Mouse (Mus musculus) gastrocnemius, postnatal 14 days (tissue): ENCODE measurements at regions not wholly inside any gene's neighbourhood (a gene's known extent, or its start where the extent isn't known, plus 50 kb on each side); places are given as distances from the start of the nearest gene placed in this dataset.

Source experiments
- DNase-seq: peaks from one replicate; pipeline ENCODE4 v3.0.0; 2021; ENCODE audit warnings: mixed read lengths
- intact Hi-C: fragments of 180-260 bp; cut with DNase I; formaldehyde crosslinking; loops from one replicate; pipeline ENCODE4 v1.15.1; 2025; ENCODE audit warnings: low total_unique reads

GRCm38 (mm10) chr9:46938628-46939027 lies 59.9 kb upstream of the Gm4791 start:
- intact Hi-C loops = no loop called here
- no peak for DNase-seq

- intact Hi-C loops = no loop called here
Observed at GRCm38 (mm10) chr9:46925641-46926040, 72.9 kb upstream of the Gm4791 start.

DNA sequence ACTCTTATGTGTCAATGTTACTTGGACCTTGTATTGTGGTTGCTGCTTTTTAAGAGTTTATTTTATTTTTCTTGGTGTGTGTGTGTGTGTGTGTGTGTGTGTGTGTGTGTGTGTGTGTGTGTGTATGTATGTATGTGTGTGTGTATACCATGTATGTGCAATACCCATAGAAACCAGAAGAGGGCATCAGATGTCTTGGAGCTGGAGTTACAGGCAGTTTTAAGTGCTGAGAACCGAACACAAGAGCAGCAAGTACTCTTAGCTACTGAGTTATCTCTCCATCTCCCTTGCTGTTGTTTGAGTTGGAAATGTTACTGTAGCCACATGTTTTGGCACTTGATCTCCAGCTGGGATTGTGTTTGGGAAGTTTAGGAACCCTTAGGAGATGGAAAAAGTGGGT lies 78.5 kb upstream of the Gm4791 start:
- intact Hi-C loops = no loop called here
- no peak for DNase-seq

More at GRCm38 (mm10) chr9:46925641-46926040, 72.9 kb upstream of the Gm4791 start:
- no peak for DNase-seq

DNA sequence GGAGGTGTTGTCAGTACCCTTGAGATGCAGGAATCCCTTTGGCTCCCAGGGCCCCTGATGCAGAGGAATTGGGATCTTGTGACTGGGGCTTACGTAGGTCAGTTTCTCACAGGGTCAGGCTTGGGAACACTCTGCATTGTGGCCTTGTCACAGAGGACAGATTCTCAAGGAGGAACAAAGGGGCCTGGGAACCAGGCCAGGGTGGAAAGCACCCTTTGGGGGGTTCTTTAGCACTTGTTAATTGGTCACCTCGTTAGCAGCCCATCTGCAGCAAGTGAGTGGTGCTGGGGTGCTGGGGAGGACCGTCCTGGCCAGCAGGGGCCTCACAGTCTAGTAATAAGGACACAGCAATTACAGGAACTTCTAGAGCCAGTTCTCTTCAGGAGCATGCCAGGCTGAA lies 85.3 kb upstream of the Gm4791 start:
- intact Hi-C loops = no loop called here
- DNase-seq = no peak

DNA sequence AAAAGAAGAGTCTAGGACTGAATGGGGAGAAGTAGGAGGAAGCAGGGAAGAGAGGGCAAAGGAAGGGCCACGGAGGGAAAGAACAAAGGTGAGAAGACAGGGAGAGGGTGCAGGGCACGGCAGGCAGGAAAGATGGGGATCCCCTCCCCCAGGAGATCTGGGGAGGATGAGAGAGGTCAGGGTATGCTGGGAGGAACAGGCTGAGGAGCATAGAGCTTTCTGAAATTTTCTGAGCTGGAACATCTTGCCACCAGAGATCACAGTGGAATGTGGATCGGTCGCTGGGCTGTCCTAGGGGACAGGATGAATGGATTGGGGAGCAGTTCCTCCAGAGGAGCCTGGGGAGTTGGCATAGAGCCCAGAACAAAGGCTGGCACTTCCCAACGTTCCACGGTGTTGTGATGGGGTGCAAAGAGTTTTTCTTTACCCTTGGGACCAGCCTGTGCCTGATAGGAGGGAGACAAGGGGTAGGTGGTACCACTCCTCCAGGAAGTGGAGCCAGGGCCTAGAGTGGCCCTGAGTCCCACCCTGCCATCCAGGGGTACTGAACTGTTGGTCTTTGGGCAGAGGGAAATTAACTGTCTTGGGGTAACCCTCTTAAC lies 89.0 kb upstream of the Gm4791 start:
- DNase-seq = no peak
- intact Hi-C loops = no loop called here

GRCm38 (mm10) chr9:46905081-46905480 lies 93.5 kb upstream of the Gm4791 start:
- DNase-seq = no peak

DNA sequence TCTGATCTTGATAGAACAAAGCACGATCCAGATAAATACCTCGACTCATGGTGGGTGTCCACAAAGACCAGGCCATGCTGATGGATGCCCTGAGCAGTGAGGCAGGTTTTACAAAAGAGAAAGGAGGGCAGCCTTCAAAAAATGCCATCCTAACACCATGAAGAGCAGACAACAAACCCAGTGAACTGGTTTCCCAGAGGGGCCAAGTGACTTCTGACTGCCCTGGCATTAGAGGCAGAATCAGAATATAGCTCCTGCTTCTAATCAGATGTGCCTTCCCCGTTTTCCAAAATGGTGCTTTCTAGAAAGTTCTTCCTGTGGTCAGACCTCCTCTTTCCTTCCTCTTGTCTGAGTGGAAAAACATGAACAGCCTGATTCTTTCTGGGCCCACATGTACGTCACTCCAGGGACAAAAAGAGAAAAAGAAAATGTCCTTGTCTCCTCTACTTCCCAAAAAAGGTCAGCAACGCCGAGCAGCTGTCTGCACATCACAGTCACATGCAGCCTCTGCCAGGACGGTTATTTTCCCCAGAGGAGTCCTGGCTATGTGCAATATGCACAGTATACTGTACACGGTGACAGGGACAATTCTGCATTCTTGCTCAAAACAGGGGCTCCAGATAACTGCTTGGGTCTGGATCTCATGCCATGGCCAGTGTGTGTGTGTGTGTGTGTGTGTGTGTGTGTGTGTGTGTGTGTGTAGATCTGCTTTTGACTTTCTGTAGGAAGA lies 94.9 kb upstream of the Gm4791 start:
- intact Hi-C loops = no loop called here
- no peak for DNase-seq

More at GRCm38 (mm10) chr9:46905081-46905480, 93.5 kb upstream of the Gm4791 start:
- intact Hi-C loops = no loop called here

DNA sequence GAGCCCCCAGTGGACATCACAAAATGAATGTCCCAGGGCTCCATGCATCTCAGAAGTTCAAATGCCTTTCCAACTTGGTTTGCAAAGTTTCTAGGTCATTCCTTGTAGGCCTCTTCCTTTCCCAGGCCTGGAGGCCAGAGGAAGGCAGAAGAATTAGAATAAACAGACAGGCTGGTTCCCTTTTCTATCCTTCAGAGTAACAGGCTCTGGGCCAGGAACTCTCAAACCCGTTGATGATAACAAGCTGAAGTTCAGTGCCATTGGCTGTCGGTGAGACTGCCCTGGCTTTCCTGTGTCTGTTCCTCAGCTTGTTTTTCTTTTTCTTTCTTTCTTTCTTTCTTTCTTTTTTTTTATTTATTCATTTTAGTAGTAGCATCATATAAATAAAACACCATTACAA lies 99.3 kb upstream of the Gm4791 start:
- intact Hi-C loops = no loop called here
- DNase-seq = no peak

DNA sequence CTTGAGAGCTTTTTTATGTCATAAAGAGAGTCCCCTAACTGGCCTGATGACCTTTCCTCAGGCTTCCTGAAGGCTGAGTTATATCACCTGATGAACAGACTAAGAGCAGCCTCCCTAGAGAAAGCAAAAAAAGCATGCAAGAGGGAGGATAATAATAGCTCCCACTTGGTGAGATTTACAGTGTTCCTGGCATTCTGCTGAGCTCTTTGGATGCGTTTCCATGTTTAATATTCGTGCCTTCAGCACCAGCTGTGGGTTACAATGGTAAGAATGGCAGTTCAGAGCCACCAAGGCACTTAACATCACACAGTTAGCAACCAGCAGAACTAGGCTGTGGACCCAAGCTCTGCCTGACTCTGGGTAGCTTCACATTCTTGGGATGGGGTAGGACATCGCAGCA lies 100.4 kb upstream of the Gm4791 start:
- intact Hi-C loops = no loop called here
- no peak for DNase-seq

DNA sequence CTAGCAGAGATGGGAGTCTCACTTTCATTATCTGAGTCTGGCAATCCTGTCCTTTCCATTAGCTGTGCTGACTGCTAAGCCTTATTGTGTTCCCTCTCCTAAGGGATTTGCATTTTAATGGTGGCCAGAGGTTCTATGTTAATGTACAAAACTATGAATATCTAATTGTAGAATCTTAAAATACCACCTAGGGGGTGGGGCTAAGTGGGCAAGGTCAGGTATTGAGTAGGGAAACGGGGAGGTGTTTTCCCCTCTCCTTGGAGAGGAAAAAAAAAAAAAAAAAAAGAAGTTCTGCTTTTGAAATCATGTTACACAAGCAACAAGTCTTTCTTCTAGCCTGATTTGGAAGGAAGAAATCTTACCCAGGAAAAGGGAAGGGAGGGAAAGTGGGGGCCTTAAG lies 106.7 kb upstream of the Gm4791 start:
- intact Hi-C loops = no loop called here
- DNase-seq = no peak

DNA sequence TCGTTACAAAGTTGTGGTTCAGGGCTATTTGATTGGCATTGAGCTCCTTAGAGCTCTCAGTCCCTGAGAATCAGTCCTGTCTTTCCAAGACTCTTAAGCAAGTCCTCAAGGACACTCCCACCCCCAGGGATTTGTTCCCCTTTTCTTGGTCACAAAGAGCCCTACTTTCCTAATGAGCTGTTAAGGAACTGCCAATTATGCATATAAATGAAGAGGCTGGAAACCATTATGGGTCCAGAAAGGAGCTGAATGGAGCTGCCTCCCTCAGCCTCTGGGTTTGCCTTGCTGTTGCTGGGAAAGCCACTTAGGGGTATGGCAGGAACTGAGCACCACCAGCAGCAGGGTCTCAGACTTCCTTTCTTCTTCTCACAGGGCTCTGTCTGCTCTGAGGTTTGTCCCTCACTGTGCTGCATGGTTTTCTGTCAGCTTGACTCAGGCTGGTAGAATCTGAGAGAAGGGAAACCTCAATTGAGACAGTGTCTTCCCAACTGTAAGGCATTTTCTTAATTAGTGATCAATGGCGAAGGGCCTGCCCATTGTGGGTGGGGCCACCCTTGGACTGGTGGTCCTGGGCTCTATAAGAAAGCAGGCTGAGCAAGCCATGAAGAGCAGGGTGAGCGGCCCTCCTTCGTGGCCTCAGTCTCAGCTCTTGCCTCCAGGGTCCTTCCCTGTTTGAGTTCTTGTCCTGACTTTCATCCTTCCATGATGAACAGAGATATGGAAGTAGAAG lies 108.4 kb upstream of the Gm4791 start:
- no peak for DNase-seq
- intact Hi-C loops = no loop called here

DNA sequence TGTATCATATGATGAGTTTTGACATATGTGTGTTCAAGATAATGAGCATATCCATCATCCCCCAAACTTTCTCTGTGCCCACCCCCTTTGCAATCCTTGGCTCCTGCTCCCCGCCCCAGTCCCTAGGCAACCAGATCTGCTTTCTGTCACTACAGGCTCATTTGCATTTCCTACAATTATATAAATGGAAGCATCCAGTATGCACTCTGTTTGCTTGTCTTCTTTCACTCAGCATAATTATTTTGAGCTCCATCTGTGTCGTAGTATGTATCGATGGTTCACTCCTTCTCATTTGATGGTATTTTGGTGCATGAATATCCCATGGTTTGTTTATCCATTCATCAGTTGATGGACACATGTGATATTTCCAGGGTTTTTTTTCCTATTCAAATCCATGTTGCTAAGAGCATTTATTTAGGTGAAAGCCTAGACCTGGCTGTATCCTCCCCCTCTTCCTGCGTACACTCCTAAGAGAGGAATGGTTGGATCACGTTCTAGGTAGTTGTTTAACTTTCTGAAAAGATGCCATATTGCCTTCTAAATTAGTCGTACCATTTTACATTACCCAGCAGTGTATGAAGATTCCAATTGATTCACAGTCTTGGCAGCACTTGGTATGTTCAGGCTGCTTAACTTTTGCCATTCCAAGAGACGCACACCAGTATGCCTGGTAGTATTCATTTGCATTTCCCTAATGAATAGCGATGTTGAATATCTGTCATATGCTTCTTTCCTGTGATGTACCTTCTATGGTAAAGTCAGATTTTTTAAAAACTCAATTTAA lies 127.1 kb upstream of the Gm4791 start:
- DNase-seq = no peak
- intact Hi-C loops = no loop called here

GRCm38 (mm10) chr9:46863934-46864333 lies 134.6 kb upstream of the Gm4791 start:
- no peak for DNase-seq
- intact Hi-C loops = no loop called here

- no peak for DNase-seq
- intact Hi-C loops = no loop called here
Observed at GRCm38 (mm10) chr9:46851753-46852152, 146.8 kb upstream of the Gm4791 start.

GRCm38 (mm10) chr9:46851336-46851735 lies 147.2 kb upstream of the Gm4791 start:
- DNase-seq = no peak

DNA sequence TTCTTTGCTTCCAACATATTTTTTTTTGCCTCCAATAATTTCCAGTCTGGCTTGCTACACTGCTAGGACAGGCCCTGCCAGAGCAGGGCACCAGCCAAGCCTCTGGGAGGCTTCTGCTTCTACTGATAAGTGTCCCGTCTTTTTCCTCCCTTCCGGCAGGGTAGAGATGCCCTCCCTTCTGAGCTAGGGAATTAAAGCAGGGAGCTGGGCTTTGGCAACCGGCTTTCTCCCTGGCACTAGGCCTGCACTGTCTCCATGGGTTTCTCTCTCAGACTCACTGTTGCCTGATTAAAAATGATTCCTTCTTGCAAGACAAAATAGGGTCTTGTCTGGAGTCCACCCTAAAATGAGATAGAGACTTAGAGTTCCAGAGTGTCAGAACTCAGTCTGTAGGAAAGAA lies 153.3 kb upstream of the Gm4791 start:
- intact Hi-C loops = no loop called here
- no peak for DNase-seq

More at GRCm38 (mm10) chr9:46851336-46851735, 147.2 kb upstream of the Gm4791 start:
- intact Hi-C loops = no loop called here

- no peak for DNase-seq
- intact Hi-C loops = no loop called here
Observed at GRCm38 (mm10) chr9:46843781-46844180, 154.8 kb upstream of the Gm4791 start.

DNA sequence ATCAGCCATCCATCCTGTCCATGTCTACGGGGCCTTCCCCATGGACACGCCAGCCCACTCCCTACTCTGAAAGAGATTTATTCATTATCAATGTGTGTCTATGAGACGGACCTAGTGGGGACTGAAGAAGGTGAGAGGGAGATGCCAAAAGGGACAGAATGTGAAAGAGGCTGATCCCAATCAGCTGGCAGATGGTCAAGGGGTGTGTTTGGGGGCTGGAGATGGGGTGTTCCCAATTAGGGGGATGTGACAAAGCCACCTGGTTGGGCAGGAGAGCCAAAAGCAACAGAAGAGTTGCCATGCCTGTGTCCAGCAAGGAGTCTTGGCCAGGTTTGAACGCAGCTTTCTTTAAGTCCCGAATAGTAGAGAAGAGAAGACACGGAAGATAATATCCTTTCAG lies 157.0 kb upstream of the Gm4791 start:
- intact Hi-C loops = no loop called here
- DNase-seq = no peak

GRCm38 (mm10) chr9:46835261-46835660 lies 163.3 kb upstream of the Gm4791 start:
- no peak for DNase-seq
- intact Hi-C loops = no loop called here
